Mouse (Mus musculus): ENCODE measurements around the gene Adcyap1r1.

The Adcyap1r1 gene

DNA sequence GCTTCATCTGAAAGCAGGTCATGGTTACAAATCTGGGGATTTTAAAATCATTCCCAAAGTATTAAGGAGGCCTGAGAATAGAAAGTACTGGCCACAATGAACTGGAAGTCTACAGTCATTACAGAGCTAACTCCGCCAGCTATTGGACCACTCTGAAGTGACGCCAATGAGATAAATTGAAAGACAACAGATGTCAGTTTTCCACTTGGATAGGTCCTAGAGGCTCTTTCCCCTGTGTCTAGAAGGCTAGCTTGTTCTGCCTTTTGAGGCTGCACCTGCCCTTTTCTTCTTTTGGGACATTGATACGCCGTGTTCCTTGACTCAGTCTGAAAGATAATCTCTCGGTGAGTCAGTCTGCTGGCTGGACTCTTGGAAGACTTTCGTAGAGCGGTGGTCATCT, 50.5 kb downstream of the Adcyap1r1 start:
- DNase-seq (ENCODE audit: low spot score): no peak

DNA sequence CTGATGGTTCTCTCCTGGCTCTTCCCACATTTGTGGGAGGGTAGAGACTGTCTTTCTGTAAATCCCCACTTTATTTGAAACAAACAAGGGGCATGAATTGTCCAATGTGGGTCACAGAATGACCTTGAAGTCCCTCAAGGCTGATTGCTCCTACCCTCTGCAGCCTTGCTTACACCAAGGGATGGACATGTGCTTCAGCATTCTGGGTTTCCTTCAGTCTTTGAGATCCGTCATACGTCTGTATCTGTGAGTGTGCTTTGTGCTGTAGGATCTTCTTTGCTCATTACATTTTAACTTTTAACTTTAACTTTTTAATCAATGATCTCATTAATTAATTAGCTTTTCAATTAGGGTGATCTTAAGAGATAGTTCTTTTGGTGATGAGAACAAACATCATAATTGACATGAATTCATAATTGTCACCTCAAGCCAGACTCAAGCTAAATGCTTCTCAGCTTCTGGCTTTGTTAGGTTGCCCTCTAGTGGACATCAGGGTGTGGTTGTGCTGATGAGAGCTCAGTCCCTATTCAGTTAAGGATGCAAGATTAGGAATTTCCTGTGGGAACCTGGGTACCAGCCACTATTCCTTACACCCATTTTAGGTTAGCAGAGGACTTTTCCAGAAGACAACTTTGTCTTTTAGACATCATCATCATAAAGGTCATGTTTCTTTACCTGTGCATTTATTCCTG, 53.2 kb downstream of the Adcyap1r1 start:
- peak; percentile 83 for DNase-seq (ENCODE audit: low spot score)

DNA sequence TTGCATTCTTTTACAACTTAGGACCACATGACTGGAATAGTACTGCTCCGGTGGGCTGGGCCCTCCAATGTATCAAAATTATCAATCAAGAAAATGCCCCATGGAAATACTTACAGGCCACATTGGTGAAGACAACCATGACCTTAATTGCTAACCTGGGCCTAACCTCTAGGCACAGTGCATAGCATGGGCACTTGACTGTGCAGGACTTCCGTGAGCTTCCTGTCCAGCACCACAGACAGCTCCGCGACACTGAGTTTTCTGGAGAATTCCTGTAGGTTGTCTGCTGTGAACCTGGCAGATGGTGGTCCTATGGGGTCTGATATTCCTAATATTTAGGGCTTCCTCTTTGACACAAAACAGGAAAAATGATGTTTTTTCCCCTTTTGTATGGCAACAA, 54.7 kb downstream of the Adcyap1r1 start:
- peak; percentile 42 for DNase-seq (ENCODE audit: low spot score)

DNA sequence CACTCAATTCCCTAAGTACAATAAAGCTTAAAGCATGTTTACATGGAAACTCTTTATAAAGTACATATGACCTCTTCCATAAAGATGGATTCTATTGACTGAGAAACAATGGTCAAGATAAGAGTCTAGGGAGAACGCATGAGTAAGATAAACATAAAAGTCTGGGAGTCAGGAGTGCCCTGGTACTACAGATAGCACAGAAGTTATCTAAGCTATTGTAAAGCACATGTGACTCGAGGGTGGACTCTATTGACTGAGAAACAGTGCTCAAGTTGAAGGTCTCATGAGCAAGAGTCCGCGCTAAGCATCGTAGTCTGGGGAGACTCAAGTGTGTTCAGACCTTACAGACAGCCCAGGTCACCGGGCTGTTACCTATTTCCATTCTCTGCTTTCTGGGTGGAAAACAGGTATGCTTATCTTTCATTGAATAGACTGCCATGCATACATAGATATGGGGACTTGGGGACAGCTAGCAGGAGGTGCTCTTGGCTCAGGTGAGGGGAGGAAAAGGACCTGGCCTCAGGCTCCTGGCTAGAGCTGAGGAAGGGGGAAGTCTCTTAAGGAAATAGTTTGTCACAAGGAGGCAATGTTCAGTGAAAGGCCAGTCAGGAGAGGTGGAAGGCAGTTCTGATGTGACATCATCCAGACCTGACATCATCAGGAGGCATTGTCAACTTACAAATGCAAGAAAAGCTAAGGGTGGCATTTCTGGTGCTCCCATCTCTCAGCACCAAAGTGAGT, 57.5 kb downstream of the Adcyap1r1 start:
- no peak for DNase-seq (ENCODE audit: low spot score)

DNA sequence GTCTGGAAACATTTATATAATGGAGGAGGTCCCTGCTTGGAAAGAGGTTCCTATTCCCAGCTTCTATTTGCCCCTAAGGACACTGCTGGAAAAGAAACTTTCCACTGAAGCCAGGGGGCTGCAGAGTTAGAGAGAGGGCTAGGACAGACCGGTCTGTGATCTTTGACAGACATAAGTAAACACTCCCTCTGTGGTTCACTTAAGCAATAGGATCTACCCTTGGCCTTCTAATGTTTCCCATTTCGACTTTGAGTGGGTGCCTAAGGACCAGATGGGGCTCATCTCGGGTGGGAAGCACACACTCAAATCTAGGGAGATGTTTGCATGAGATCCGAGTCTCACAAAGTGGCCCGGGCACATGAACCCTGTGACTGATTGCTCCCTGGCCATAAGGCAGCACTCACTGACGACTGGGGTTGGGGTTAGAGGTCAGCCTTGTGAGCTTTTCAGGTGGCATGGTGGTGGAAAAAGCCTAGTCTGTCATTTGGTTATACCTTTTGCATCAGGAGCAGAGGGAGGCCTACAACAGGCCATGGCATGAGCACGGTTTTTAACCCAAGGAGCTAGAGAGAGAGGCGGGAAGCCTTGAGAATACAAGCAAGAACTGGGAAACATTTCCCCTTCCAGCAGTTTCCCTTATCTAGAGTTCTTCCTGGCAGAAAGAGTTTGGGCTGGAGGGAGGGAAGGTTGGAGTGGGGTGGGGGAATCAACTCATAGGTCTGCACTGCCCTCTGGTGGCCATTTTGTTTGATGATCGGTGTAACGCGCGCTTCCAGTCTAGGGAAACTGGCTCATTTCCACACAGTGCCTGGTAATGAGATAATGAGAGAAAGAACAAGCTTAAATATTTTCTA, 59.7 kb downstream of the Adcyap1r1 start:
- DNase-seq (ENCODE audit: low spot score): peak; percentile 92

DNA sequence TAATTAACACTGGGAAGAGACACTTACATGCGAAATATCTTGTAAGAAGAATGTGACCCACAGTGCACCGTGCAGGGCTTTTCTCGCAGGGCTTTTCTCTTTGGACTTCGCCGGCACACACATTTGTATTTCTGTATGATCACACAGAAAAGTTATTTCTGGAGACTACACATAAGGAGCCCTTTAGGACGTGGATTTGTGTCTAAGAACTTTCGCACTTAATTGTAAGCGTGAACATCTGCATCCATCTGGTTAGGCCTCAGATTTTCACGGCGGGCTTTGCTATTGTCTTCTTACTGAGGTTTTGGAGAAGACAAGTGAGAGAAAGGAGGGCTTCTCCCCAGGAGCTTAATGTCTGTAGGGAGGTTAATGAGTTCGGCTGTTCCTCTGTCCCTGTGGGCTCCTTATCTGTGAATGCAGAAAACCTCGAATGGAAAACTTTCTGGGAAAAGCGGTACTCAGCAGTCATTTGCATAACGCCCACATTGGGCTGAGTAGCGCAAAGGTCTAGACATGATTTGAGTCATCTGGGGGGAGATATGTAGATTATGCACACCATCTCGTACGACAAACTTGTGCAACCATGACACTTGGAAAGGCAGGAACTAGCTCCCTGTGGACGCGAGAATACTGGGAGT, 60.4 kb downstream of the Adcyap1r1 start:
- DNase-seq (ENCODE audit: low spot score): peak; percentile 8

DNA sequence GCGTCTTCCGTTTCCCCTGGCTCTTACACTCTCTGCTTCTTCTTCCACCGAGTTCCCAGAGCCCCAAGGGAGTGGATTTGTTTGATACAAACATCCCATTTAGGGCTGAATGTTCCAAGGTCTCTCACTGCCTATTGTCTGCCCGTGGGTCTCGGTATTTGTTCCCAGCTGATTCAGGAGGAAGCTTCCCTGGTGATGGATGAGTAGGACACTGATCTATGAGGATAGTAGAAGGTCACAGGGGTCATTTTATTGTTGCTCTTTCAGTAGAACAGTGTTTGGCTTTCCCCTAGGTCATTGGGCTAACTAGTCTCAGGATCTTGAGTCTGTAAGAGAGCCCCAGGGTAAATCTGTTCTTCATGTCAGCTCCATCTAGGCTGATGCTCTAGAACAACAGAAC, 61.7 kb downstream of the Adcyap1r1 start:
- no peak for DNase-seq (ENCODE audit: low spot score)

DNA sequence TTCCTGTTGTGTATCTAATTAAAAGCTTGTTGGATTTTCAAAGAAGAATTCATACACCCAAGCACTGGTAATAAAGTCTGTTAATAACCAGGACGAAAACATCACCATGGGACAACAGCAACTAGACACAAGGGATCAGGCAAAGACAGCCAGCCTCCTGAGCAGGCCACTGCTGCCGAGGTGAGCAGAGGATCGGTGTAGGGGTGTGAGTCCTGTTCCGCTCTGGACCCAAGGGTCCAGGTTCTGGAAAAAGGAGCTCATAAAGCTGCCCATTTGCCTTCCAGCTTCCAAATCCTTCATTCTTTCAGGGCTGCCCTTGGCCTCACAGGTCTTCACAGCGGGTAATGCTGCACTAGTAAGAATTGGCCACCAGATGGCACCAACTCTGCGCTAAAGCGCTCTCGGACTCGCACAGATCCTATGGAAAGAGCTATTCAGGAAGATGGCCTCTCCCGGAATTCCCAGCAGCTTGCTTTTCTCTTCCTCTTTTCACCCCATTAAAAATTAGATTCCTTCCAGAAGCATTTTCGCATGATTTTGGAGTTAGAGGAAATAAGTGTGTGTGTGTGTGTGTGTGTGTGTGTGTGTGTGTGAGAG, 67.9 kb downstream of the Adcyap1r1 start:
- DNase-seq (ENCODE audit: low spot score): peak; percentile 95

DNA sequence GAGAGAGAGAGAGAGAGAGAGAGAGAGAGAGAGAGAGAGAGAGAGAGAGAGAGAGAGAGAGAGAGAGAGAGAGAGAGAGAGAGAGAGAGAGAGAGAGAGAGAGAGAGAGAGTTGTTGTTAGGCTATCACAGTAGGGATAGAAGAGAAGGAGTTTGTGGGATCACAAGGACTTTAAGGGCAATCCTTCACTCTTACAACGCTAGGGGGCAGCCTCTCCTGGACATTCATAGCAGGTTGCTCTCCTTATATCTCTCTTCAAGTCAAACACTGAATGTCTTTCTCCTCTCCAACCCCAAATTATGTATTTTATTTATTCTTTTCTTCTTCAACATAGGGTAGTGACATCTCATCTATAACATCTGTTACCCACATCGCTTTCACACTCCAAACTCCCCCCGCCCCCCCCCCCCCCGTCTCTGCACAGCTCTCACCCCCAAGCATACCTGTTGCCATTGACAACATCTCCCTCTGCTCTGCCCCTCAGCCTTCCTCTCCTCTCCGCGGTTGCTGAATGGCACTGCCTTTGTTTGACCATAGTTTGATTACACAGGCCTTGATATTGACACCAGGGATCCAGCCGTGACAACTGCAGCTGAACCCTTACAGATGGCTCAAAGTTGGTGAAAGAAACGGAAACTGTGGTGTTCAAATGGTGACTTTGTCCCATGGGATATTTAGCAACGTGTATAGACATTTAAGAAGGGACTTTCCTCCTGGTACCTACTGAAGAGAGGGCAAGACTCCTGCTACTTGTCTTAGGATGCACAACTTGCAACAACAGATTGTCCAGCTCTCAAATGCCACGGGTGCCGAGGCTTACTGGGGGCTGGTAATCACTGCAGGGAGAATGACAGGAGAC, 68.7 kb downstream of the Adcyap1r1 start:
- DNase-seq (ENCODE audit: low spot score): peak; percentile 88

DNA sequence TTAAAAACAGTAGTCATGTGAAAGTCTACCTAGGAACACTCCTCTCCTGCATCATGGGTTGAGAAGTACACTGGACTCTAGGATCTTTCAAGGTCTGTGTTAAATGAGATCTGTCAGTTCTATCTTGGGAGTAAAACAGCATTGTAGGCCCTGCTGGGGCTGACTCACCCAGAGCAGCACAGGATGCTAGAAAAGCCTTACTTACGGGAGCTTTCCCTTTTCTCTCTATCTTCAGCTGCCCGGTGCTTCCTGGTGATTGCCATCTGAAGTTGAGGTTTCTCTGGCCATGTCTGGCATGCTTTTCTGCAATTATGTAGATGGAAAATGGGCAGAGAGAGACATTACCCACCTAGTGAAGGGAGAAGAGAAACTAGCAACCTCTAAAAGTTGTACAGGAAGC, 84.7 kb downstream of the Adcyap1r1 start:
- no peak for DNase-seq (ENCODE audit: low spot score)

DNA sequence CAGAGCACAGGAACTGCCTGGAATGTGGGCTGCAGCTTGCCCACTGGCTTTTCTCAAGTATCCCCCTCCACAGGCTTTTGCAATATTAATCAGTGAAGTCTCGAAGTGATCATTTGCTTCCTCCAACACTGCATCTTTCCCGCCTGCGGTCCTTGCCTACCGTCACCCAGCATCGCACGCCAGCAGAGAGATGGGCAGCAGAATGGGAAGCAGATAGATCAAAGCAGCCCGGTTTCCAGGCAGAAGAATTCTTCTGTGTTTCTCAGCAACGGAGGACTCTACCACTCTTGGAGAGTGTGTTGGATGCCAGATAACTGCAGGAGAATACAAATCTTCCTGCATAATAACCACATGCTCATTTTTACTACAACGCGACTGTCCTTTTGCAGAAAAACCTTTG, 87.4 kb downstream of the Adcyap1r1 start:
- peak; percentile 17 for DNase-seq (ENCODE audit: low spot score)

DNA sequence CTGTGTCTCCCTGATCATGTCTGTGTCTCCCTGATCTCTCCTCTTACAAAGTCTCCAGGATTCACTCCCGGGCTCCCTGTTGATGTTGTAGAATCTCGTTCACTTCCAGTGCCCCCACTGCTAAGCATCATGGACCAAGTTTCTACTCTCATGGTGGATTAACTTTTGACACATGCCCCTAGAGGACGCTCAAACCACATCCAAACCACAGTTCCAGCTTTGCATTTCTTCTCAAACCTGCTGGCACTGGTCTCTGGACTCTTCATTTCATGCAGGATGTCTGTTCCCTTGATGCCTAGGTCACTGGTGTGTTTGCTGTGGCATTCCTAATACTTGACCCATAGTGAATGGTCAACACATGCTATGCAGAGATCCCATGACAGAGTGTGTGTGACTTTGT, 90.6 kb downstream of the Adcyap1r1 start:
- peak; percentile 12 for DNase-seq (ENCODE audit: low spot score)

DNA sequence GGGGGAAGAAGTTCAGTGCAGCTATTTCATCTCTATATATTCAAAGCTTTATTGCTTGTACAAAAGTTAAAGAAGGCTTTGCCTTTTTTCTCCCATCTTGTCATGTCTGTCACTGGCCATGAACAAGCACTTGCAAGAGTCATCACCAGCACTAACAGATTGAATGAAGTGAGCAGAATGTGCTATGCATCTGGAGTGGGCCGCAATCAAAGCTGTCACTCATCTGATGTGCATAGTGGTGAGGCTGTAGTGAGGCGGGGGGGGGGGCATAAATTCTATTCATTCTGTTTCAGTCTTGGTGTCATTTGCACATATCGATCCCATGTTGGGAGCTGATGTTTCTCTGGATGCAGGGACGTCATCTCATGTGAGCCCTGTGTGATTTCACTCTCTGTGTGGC, 91.6 kb downstream of the Adcyap1r1 start:
- DNase-seq (ENCODE audit: low spot score): no peak

DNA sequence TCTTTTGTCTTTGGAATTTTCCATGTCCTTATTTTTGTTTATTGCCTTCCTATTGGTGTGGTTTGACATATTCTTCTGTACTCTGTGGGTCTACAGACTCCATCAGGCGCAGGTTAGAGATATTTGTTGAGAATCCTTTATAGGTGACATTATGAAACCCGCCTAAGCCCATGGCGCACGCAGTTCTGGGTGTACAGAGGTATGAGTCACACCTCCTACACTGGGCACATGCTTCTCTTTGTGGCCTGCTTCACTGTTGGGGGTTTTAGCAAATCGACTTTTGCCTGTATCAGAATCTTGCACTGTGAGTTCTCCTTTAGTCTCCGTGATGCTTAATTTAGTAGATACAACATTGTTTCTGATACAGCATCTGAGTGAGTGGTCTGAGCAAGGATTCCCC, 97.4 kb downstream of the Adcyap1r1 start:
- no peak for DNase-seq (ENCODE audit: low spot score)

DNA sequence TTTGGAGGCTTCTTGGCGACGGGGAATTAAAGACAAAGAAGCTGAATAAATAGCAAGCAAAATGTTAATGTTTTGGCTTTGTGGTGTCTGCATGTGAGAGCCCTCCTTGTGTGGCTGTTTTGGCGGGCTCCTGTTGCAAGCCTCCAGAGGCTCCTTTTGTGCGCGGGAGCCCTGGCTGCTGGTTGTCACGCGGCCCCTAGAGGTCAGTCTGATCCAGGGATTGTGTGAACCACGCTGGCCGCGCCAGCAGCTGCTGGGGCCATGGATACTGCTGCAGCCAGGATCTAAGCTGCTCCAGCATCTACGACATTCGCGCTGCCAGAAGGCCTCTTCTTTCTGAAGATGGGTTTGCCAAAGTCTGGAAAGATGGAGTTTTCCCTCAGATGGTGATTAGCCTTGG, 99.1 kb downstream of the Adcyap1r1 start:
- DNase-seq (ENCODE audit: low spot score): peak; percentile 73
